Mouse (Mus musculus): ENCODE data around the gene Rusc1. TPM values are rescaled to one million over a fixed set of nuclear protein-coding genes. Genes with fewer than 3 reads are reported as not detected.

The Rusc1 gene
- total RNA-seq (2023), result 17.2 and 19.6 TPM in 2 replicates

DNA sequence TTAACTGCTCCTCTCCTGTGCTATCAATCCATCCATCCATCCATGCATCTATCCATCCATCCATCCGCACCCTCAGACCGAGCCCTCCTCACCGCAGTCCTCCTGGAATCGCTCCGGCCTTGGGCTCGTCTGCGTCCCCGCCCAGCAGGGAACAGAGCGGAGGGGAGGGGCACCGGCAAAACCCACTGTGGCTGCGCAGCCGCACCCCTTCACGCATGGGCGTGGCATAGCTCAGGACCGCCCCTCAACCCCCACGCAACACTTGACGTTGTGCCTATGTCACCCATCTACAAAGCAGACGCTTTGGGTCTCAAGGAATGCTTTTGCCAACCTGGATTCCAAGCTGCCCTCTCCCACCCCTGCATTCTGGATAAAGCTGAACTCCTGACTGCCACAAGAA is at the start of gene Rusc1:
Rusc1 (minus strand) TSS at position 137 of the 400 bp plus-strand sequence.

DNA sequence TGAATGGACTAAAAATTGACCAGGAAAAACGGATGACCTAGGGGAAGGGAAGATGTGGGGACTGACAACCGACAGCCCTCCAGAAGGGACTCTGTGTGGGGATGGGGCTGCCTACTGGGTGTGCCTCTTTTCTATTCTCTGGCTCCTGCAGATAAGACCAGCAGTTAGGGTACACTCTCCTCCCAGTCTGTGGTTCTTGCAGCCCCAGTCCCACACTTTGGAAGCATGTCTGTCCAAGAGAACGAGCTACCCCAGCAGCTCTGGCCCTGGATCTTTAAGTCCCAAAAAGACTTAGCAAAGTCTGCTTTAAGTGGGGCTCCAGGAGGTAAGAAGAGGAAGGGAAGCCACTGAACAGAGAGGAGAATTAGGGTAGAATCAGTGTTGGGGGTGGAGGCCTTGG is 42.8 kb upstream of the Rusc1 start, which contains the start of gene Pklr:
Pklr (plus strand) TSS at position 185 of the 400 bp plus-strand sequence.

DNA sequence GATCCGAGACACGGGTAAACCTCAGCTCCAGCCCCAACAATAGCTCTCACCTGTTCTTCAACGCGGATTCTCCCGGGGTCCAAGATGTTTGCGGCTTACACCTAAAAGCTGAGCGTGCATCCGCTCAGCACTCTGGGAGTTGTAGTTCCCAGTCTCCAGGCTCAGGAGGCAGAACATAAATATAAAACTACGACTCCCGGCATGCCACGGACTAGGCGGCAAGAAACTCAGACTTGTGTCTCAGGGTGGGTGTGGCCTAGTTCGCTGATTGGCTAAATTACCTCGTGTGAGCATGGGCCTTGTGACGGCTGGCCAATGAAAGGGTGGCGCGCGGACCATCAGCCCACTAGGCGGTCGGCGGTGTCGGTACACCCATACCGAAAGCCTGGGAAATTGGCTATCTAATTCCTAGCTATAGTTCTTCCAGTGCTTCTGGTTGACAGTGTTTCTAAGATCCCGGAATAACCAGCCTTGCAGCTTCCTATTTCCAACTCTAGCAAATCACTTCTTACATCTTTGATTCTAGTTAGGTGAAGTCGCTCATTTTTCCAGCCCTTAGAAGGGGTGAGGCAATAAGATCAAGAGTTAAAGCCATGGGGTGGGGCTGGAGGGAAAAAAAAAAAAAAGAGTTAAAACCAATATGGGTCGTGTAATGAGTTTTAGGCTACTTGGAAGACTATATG is 8.8 kb upstream of the Rusc1 start, which contains the start of gene Fdps:
Fdps (minus strand) TSS at position 148 of the 683 bp plus-strand sequence.

DNA sequence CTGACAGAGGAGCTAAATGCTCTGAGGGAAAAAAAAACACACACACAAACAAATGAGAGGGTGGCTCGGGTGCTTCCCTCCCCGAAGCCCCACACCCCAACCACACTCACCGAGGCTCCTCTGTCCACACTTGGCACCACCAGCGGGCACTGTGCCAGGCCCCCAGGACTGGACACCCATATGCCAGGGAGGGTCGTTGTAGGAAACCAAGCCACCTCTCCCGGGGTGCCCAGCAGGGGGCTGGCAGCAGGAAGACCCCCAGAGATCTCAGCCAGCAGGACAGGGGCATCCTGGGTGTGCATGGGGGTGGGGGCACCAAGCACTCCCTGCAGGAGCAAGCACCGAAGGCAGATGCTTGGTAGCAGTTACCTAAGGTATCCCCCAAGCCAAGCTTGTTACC is 7.7 kb upstream of the Rusc1 start, which contains the start of gene Gm43738:
Gm43738 (minus strand) TSS at position 289 of the 400 bp plus-strand sequence.

Other genes with a start within 250 kb of the Rusc1 start
- 4.0 and 5.5 TPM in 2 replicates for gene Msto1, start 179.3 kb downstream of the Rusc1 start, total RNA-seq (2023)
- 29.5 and 43.5 TPM in 2 replicates for gene Ash1l, start 142.7 kb downstream of the Rusc1 start, total RNA-seq (2023)
- gene Dap3, start 142.1 kb downstream of the Rusc1 start, total RNA-seq (2023), result 57.7 and 64.3 TPM in 2 replicates
- not detected in 2 replicates for gene Gm43738, start 7.8 kb upstream of the Rusc1 start, total RNA-seq (2023)
- 19.3 and 28.2 TPM in 2 replicates for gene Fdps, start 8.6 kb upstream of the Rusc1 start, total RNA-seq (2023)
- gene Pklr, start 42.8 kb upstream of the Rusc1 start, total RNA-seq (2023), result 0.32 and 1.0 TPM in 2 replicates
- not detected in 2 replicates for gene Hcn3, start 66.9 kb upstream of the Rusc1 start, total RNA-seq (2023)
- 52.6 and 57.6 TPM in 2 replicates for gene Clk2, start 71.5 kb upstream of the Rusc1 start, total RNA-seq (2023)
- gene Scamp3, start 84.2 kb upstream of the Rusc1 start, total RNA-seq (2023), result 34.0 and 35.9 TPM in 2 replicates
- gene Fam189b, start 89.8 kb upstream of the Rusc1 start, total RNA-seq (2023), result 5.8 and 6.9 TPM in 2 replicates
- gene Gba, start 109.6 kb upstream of the Rusc1 start, total RNA-seq (2023), result 78.7 and 83.6 TPM in 2 replicates
- gene Thbs3, start 121.9 kb upstream of the Rusc1 start, total RNA-seq (2023), result 1.1 and 1.2 TPM in 2 replicates
- gene Mtx1, start 133.8 kb upstream of the Rusc1 start, total RNA-seq (2023), result 50.5 and 53.4 TPM in 2 replicates
- gene Muc1, start 135.7 kb upstream of the Rusc1 start, total RNA-seq (2023), result not detected in 2 replicates
- gene Krtcap2, start 152.7 kb upstream of the Rusc1 start, total RNA-seq (2023), result 29.1 and 52.6 TPM in 2 replicates
- 0.41 and 0.88 TPM in 2 replicates for gene Trim46, start 153.0 kb upstream of the Rusc1 start, total RNA-seq (2023)
- gene Dpm3, start 166.0 kb upstream of the Rusc1 start, total RNA-seq (2023), result 32.9 and 36.0 TPM in 2 replicates
- 16.1 and 18.9 TPM in 2 replicates for gene Slc50a1, start 177.3 kb upstream of the Rusc1 start, total RNA-seq (2023)
- not detected in 2 replicates for gene Efna1, start 187.8 kb upstream of the Rusc1 start, total RNA-seq (2023)
- gene Efna3, start 229.7 kb upstream of the Rusc1 start, total RNA-seq (2023), result not detected in 2 replicates
- gene Efna4, start 244.7 kb upstream of the Rusc1 start, total RNA-seq (2023), result not detected in 2 replicates